Mouse (Mus musculus) midbrain, embryonic 11.5 days (tissue): ENCODE measurements around the gene 1700123O20Rik. TPM values are rescaled to one million over a fixed set of nuclear protein-coding genes. Genes with fewer than 3 reads are reported as not detected.

Experiments used
- ATAC-seq: fragments of 200-750 bp; cut with Nextera tagmentation; 2 replicates; pipeline ENCODE4 v1.8.0; 2017; ENCODE audit warnings: moderate TSS enrichment, moderate library complexity; ENCODE audit not compliant: low FRiP score
- DNase-seq: peaks from one replicate; pipeline ENCODE4 v3.0.0; 2015; ENCODE audit warnings: low spot score; ENCODE audit errors: missing footprints
- H3K27ac ChIP-seq: fragments of 300-500 bp; sonication (generic); 2 replicates; pipeline ENCODE4 v1.5.1; 2014; ENCODE audit warnings: low read depth, low read length
- H3K27me3 ChIP-seq: fragments of 300-500 bp; sonication (generic); 2 replicates; pipeline ENCODE4 v1.6.1; 2014; ENCODE audit warnings: mild to moderate bottlenecking, low read length, moderate library complexity, mixed read lengths; ENCODE audit not compliant: control insufficient read depth, insufficient read depth
- H3K36me3 ChIP-seq: fragments of 300-500 bp; sonication (generic); 2 replicates; pipeline ENCODE4 v1.6.1; 2014; ENCODE audit warnings: mild to moderate bottlenecking, low read length, moderate library complexity, mixed read lengths; ENCODE audit not compliant: control insufficient read depth, insufficient read depth
- H3K4me1 ChIP-seq: fragments of 300-500 bp; sonication (generic); 2 replicates; pipeline ENCODE4 v1.6.1; 2014; ENCODE audit warnings: low read length; ENCODE audit not compliant: control insufficient read depth, insufficient read depth
- H3K4me2 ChIP-seq: fragments of 300-500 bp; sonication (generic); 2 replicates; pipeline ENCODE4 v1.6.1; 2014; ENCODE audit warnings: mild to moderate bottlenecking, moderate library complexity
- H3K4me3 ChIP-seq: fragments of 300-500 bp; sonication (generic); 2 replicates; pipeline ENCODE4 v1.5.1; 2014; ENCODE audit warnings: low read depth, low read length
- H3K9ac ChIP-seq: fragments of 300-500 bp; sonication (generic); 2 replicates; pipeline ENCODE4 v1.6.1; 2014; ENCODE audit warnings: low read length
- H3K9me3 ChIP-seq: fragments of 300-500 bp; sonication (generic); 2 replicates; pipeline ENCODE4 v1.6.1; 2016; ENCODE audit warnings: low read length; ENCODE audit not compliant: control insufficient read depth
- WGBS: fragments of 180-500 bp; shearing (Covaris S2); extraction: QIAGEN DNeasy Blood & Tissue Kit; methylation state at CpG from one replicate; pipeline ENCODE4 v1.1.7; 2014; 5-methylcytosine and 5-hydroxymethylcytosine counted together
- polyA plus RNA-seq: library from polyadenylated mRNA; unstranded; fragments of >200 nt; fragmentation: Nextera tagmentation; extraction: Ambion mirVana; gene quantifications from 2 replicates; pipeline ENCODE4 v1.2.1, GENCODE M21; 2014

The 1700123O20Rik gene
- polyA plus RNA-seq, 1 experiment from 2014 or later = 96.7 TPM

- ATAC-seq (no peak), DNase-seq (no peak)
- Histone ChIP-seq H3K4me3 (no peak overlapping the region), H3K27ac (no peak overlapping the region), H3K36me3 (peaks cover 49% of the 10 kb centered on the region), H3K4me2 (no peak overlapping the region), H3K27me3 (no peaks in the 10 kb centered on the region), H3K9ac (no peak overlapping the region), H3K4me1 (no peaks in the 10 kb centered on the region), H3K9me3 (no peaks in the 10 kb centered on the region)
- 91% methylated on average over 10 of the region's 10 CpGs for WGBS
These were observed 21.4 kb upstream of the 1700123O20Rik start for GRCm38 (mm10) chr14:54664477-54665222.

DNA sequence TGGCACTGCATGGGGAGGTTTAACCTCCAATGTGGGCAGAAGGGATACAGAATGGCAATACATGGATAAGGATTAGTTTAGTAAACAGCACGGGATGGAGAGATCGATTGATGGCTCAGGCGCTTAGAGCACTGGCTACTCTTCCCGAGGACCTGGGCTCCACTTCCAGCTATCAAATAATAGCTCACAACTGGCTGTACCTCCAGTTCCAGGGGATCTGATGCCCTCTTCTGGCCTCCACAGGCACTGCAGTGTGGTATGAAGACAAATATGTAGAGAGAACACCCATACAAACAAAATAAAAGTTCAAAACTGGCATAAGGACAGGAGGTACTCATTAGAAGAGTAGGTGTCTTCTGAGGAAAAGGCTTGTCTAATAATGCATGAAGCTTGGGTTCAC lies 16.6 kb upstream of the 1700123O20Rik start:
- WGBS = 78% methylated on average over 4 of the region's 4 CpGs
- Histone ChIP-seq H3K4me1 (no peaks in the 10 kb centered on the region), H3K9me3 (no peaks in the 10 kb centered on the region), H3K27me3 (no peaks in the 10 kb centered on the region), H3K4me2 (no peak overlapping the region), H3K9ac (no peak overlapping the region), H3K27ac (no peak overlapping the region), H3K36me3 (peaks cover 21% of the 10 kb centered on the region), H3K4me3 (no peak overlapping the region)
- DNase-seq (peak; percentile 88), ATAC-seq (no peak)

- Histone ChIP-seq H3K27me3 (no peaks in the 10 kb centered on the region), H3K4me2 (no peak overlapping the region), H3K36me3 (peaks cover 12% of the 10 kb centered on the region), H3K4me3 (no peak overlapping the region), H3K9me3 (no peaks in the 10 kb centered on the region), H3K9ac (no peak overlapping the region), H3K27ac (no peak overlapping the region), H3K4me1 (no peaks in the 10 kb centered on the region)
- 85% methylated on average over 2 of the region's 2 CpGs for WGBS
- ATAC-seq (no peak), DNase-seq (no peak)
These were observed 11.7 kb upstream of the 1700123O20Rik start for GRCm38 (mm10) chr14:54674317-54674716.

GRCm38 (mm10) chr14:54676290-54676689 lies 9.7 kb upstream of the 1700123O20Rik start:
- Histone ChIP-seq H3K27ac (no peak overlapping the region), H3K4me1 (no peaks in the 10 kb centered on the region), H3K36me3 (peaks cover 12% of the 10 kb centered on the region), H3K4me2 (no peak overlapping the region), H3K9me3 (no peaks in the 10 kb centered on the region), H3K9ac (no peak overlapping the region), H3K4me3 (no peak overlapping the region), H3K27me3 (no peaks in the 10 kb centered on the region)
- ATAC-seq (no peak), DNase-seq (no peak)
- WGBS = 94% methylated on average over 5 of the region's 5 CpGs

- H3K36me3 ChIP-seq = peaks cover 15% of the 10 kb centered on the region
- 88% methylated on average over 16 of the region's 16 CpGs for WGBS
These were observed 7.2 kb upstream of the 1700123O20Rik start for GRCm38 (mm10) chr14:54678657-54679304.

DNA sequence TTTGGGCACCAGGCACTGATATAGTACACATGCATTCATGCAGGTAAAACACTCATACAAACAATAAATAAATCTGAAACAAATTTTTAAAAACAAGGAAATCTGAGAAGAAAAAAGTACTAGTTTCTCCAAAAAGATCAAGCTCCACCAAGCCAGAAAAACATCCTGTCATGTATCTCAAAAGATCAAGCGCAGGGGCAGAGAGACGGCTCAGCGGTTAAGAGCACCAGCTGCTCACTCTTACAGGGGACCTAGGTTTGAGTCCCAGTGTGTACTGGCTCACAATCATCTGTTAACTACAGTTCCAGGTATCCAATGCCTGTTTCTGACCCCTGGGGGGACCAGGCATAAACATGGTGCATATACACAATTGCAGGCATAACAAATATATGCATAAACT lies 3.6 kb upstream of the 1700123O20Rik start:
- WGBS = 92% methylated on average over 3 of the region's 3 CpGs
- no peak for DNase-seq
- H3K4me2 ChIP-seq = no peak overlapping the region
- peaks cover 10% of the 10 kb centered on the region; the same call in 1 of the 2 replicates for H3K36me3 ChIP-seq
- no peak overlapping the region for H3K9ac ChIP-seq
- no peaks in the 10 kb centered on the region for H3K9me3 ChIP-seq
- H3K4me3 ChIP-seq = no peak overlapping the region
- peaks cover 9% of the 10 kb centered on the region for H3K4me1 ChIP-seq
- H3K27ac ChIP-seq = no peak overlapping the region
- no peak for ATAC-seq
- no peaks in the 10 kb centered on the region for H3K27me3 ChIP-seq

More at GRCm38 (mm10) chr14:54678657-54679304, 7.2 kb upstream of the 1700123O20Rik start:
- Histone ChIP-seq H3K27me3 (no peaks in the 10 kb centered on the region), H3K9me3 (no peaks in the 10 kb centered on the region), H3K27ac (no peak overlapping the region), H3K9ac (no peak overlapping the region), H3K4me2 (no peak overlapping the region), H3K4me3 (no peak overlapping the region), H3K4me1 (no peaks in the 10 kb centered on the region)
- ATAC-seq = no peak
- no peak for DNase-seq

GRCm38 (mm10) chr14:54685471-54685870 lies 545 bp upstream of the 1700123O20Rik start:
- Histone ChIP-seq H3K9ac (peak overlapping the region; percentile 94; the same call in 1 of the 2 replicates), H3K27me3 (no peaks in the 10 kb centered on the region), H3K9me3 (no peaks in the 10 kb centered on the region), H3K27ac (peak overlapping the region; percentile 5; the same call in 1 of the 2 replicates), H3K36me3 (peaks cover 9% of the 10 kb centered on the region; the same call in 1 of the 2 replicates), H3K4me1 (peaks cover 17% of the 10 kb centered on the region), H3K4me2 (peak overlapping the region; percentile 74), H3K4me3 (peak overlapping the region; percentile 92)
- DNase-seq (no peak), ATAC-seq (no peak)
- 14% methylated on average over 8 of the region's 8 CpGs for WGBS

DNA sequence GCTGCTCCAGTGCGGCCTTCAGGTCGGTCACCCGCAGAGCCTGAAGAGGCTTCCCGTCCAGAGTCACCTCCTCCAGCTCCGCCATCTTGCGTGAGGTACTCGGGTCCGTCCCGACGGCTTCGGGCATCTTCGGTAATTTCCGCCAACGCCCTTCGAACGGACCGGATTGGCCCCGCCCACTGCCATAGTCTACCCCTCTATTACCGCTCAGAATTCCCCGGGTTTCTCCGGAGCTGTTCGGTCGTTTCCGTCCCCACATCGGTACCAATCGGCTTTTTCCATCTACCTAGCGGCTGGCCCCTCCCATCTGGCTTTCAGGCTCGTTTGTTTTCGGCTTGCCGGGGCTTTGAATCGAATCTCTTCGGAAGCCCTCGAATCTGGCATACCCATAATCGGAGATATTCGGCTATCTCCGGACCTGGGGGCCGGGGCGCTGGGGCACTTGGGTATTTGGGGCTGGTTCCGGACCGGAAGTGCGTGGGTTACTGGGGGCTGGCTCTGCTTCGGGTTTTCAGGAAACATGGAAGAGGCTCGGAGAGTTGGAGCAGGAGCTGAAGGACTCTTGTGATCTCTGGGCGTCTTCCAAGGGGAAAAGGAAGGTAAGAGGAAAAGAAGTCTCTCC lies 617 bp downstream of the 1700123O20Rik start, which contains the start of gene Acin1:
Gene Acin1 (minus strand): TSS at position 410 of the 622 bp plus-strand sequence.
- peaks cover 11% of the 10 kb centered on the region; the same call in 1 of the 2 replicates for H3K36me3 ChIP-seq
- H3K27ac ChIP-seq = peak within 1 kb of the TSS; percentile 88
- DNase-seq = peak; percentile 100
- WGBS = under 1% methylated on average over 44 of the region's 44 CpGs
- peak; percentile 96 for ATAC-seq
- H3K9ac ChIP-seq = peak within 1 kb of the TSS; percentile 94
- H3K27me3 ChIP-seq = no peaks in the 10 kb centered on the region
- H3K4me3 ChIP-seq = peak within 1 kb of the TSS; percentile 92
- peak within 1 kb of the TSS; percentile 74 for H3K4me2 ChIP-seq
- peaks cover 17% of the 10 kb centered on the region for H3K4me1 ChIP-seq
- H3K9me3 ChIP-seq = no peaks in the 10 kb centered on the region
